Mouse (Mus musculus) frontal cortex, postnatal 25 days (tissue): Measurements from ENCODE around the gene Ivd.

Experiments used
- DNase-seq, 2 experiments: peaks; one replicate each; pipeline ENCODE4 v3.0.0; 2022; ENCODE audit warnings: low spot score in 2 of 2

Ivd gene

GRCm38 (mm10) chr2:118882840-118883679 is 21.3 kb downstream of the Ivd start:
- DNase-seq = peak; percentile 91 to 93

GRCm38 (mm10) chr2:118887440-118887839 is 25.7 kb downstream of the Ivd start:
- no peak for DNase-seq

DNA sequence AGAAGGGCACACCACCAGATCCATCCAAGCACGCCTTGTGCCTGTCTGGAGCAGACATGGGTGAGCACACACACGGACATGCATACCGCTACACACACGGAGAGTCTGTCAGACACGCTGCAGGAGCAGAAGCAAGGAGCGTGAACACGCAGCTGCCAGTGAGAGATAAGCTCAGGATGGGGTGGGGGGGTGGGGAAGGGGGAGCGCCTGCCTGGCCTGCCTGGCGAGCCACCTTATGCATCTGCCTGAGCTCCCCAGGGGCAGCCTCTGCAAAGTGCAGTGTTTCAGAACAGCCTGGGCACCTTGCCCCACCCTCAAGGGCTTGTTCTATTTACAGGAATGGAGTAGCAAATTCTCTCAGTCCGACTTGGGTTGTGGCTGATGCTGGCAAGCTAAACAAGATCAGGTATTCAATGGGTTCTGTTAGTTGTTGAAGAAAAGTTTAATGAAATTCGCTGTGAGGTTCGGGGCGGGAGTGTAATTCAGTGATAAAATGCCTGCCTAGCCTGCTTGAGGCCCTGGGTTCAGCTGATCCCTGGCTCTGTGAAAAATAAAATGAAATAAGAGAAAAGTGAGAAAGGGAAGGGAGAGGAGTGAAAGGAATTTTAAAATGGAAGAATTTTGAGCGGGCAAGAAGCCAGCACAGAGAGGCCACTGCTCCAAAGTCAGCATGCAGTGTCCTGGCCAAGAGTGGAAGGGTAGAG is 26.2 kb downstream of the Ivd start:
- no peak for DNase-seq

- DNase-seq = no peak
Observed at GRCm38 (mm10) chr2:118891173-118891572, 29.4 kb downstream of the Ivd start.

GRCm38 (mm10) chr2:118895990-118896913 is 34.5 kb downstream of the Ivd start:
- DNase-seq = no peak

GRCm38 (mm10) chr2:118896914-118897291 is 35.1 kb downstream of the Ivd start:
- DNase-seq = no peak

GRCm38 (mm10) chr2:118897392-118897791 is 35.6 kb downstream of the Ivd start:
- DNase-seq = no peak

GRCm38 (mm10) chr2:118897808-118898207 is 36.1 kb downstream of the Ivd start:
- DNase-seq = no peak

- no peak for DNase-seq
Observed at GRCm38 (mm10) chr2:118898771-118899170, 37.0 kb downstream of the Ivd start.

DNA sequence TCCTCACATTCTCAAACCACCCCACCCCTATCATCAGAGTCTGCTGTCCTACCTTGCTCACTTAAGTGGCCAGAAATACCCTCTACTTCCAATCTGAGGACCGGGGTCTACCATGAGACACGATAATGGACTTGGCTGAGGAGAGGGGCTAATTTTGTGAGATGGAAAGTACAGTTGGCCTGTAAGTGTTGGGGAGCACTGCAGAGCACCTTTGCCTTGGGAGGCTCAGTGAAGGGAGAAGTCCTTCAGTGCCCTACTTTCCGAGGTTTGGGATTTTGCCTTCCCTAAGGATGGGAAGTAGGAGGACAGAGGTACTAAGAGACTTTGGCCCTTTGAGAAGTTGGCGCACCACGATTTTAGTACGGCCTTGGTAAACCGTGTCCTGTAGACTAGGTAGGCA is 37.6 kb downstream of the Ivd start:
- no peak for DNase-seq

DNA sequence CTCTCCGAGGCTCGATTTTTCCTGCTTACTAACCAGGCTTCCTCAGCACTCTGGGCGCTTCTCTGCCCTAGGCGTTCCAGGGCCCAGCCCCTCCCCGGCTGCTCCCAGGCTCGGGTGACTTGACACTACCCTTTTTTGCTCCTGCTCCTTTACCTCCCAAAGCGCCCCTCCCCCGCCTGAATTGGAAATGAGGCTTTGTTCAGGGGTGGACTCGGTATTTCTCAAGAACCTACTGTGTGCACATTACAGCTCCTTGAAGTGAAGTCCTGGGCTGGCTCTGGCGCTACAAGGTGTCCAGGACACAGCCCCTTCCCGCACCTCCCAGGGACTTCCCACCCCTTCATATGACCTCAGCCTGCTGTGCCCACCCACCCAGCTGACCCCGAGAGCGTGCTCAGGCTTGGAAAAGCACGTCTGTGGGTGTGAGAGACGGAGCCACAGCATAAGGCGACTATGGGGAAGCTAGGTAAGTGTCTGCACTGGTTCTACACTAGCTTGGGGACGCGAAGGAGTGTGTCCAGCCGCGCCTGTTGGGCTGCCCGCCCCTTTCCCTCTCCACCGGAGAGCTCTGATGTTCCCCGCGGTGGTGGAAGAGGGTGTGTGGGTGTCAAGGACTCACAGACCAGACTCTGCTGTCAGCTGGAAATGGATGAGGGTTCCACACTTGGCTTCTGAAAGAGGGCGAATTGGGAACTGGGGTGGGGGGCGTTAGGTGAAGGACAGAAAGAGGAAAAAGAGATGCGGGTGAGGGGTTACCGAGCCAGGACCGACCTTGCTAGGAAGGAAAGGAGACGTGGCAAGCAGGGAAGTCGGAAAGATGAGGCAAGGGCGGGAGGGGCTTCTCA is 38.4 kb downstream of the Ivd start, which contains the start of gene Bahd1:
Gene Bahd1 (plus strand): TSS at position 397 of the 845 bp plus-strand sequence.
- DNase-seq = peak in 1 of 2 experiments; percentile 26

GRCm38 (mm10) chr2:118900826-118901140 is 39.0 kb downstream of the Ivd start:
- no peak for DNase-seq

DNA sequence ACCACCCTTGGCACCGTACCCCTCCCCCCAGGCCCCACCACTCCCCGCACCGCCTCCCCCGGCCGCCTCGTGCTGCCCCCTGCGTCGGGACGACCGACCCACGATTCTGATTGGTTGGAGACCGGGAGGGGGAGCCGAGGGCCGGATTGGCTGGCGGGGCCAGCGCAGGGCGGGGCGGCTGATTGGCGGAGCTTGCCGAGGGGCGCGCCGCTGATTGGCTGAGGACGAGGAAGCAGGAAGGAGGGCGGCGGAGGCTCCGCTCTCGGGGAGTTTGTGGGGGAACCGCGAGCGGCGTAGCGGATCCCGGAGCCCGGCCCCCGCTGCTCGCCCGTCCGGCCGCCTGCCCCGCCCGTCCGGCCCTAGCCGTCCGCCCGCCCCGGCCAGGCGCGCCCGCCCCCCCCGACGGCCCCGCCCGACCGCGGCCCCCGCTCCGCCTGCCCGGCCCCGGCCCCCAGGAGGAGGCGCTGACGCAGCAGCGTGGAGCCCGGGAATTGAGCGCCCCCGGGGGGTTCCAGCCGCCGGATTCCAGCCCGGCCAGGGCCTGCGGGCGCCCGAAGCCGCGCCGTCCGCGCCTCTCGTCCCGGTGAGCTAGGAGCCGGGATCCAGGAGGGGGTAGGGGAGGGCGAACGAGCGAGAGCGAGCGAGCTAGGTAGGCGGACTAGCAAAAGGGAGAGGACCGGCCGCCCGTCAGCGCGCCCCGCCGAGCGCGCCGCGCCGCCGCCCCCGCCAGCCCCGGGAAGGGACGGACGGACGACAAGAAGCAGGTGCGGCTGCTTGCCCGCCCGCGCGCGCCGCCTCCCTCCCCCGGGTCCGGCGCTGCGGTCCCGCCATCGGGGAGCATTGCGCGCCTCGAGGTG is 39.6 kb downstream of the Ivd start:
- peak; percentile 89 to 95 for DNase-seq

- no peak for DNase-seq
Observed at GRCm38 (mm10) chr2:118902051-118903025, 40.6 kb downstream of the Ivd start.

DNA sequence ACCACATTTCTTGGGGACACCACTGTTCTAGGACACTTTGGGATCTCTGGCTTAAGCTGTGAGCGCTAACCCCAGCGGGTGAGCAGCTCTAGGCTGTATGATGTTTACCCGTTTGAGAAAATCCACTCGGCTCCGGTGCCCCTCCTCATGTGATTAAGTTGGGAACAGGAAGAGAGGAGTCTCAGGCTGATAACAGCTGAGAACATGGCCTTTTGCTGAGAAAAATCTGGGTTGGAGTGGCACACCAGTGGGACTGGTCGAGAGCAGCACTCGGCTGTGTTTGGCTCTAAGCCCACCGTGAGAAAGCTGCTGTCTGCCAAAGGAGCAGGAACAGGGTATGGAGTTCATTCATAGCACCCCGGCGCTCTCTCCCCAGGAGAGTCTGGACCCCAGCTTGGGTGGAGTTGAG is 41.6 kb downstream of the Ivd start:
- DNase-seq = no peak

DNA sequence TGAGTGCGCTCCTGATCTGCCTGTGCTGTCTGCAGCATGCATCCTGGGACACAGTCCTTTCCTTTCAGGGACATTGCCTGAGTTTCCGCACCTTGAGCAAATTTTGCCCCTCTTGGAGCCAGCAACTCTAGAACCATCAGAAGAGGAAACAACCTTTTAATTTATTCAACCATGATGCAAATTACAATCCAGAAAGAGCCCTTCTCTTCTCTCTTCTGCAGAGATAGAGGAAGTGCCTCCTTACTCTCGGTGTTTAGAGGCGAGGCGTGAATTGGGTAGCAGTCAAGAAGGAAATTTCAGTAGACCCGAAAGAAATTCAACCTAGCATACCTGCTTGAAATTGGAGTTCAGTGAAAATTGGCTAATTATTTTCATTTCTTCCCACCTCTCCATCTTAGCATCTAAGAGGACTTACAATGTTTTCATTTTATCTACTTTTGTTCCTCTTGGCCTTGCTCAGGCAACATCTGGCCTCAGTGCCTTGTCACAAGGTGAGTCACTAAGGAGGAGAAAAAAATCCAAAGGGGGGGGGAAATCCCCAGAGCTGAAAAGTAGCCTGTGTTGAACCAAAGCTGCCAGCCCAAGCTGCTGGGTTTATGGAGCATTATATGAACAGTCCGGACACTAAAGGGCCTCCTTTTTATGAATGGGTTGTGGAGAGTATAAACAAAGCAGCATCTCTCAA is 43.8 kb downstream of the Ivd start:
- no peak for DNase-seq

DNA sequence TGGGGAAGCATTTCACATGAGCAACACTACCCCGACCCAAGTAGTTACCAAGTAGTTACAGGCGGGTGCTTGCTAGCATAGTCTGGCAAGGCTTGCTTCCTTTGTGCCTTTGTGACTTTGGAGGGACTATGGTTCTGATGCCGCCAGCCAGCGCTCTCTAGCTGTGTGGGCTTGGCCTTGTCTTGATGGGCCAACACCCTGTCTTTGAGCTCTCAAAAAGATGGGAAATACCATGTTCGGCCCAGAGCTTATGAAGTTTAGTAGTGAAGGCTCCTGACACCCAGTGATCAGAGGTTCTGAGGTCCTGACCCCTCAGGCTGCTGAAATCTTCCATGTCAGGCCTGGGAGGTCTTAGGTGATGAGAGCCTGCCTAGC is 44.4 kb downstream of the Ivd start:
- DNase-seq = no peak

GRCm38 (mm10) chr2:118907781-118908180 is 46.0 kb downstream of the Ivd start:
- DNase-seq = no peak

DNA sequence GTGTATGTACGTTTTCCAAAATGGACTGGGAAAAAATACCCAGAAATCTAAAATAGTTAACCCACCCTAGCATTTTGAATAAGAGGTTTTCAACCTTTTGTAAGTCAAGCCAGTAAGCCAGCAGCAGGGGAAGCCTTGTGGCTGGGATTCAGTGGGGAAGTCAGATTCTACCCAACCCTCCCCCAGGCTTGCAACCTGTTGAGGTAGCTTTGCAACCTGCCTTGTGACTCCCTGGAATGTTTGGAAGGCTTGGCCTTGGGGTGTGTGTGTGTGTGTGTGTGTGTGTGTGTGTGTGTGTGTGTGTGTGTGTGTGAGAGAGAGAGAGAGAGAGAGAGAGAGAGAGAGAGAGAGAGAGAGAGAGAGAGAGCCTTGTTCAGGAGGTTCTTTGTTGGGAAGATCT is 47.4 kb downstream of the Ivd start:
- no peak for DNase-seq
